Mouse (Mus musculus): ENCODE results near the gene Psma1.

The Psma1 gene

GRCm38 (mm10) chr7:114276005-114276752, at the start of gene Psma1:
TSS of gene Psma1 (minus strand) at chr7:114276118.
- DNase-seq = peak; percentile 94

DNA sequence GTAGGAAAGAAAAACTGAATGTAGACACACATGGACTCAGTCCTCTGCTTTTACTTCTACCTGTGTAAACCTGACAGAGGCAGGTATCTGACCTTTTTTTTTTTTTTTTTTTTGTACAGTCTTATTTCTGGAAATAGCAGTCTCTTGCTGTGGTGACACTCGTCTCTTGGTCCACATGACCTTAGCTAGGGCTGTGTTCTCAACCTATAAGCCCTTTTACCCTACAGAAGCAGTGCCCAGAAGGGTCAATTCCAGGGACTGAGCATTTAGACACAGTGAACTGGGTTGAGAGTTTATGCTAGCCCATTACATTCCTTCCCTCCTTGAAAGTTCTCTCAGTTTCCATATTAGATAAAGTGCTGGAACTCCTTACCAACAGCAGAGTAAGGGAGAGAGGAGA, 47.6 kb upstream of the Psma1 start:
- no peak for DNase-seq

- no peak for DNase-seq
These were observed 46.9 kb upstream of the Psma1 start for GRCm38 (mm10) chr7:114322531-114323441.

- no peak for DNase-seq
These were observed 45.9 kb upstream of the Psma1 start for GRCm38 (mm10) chr7:114321694-114322372.

DNA sequence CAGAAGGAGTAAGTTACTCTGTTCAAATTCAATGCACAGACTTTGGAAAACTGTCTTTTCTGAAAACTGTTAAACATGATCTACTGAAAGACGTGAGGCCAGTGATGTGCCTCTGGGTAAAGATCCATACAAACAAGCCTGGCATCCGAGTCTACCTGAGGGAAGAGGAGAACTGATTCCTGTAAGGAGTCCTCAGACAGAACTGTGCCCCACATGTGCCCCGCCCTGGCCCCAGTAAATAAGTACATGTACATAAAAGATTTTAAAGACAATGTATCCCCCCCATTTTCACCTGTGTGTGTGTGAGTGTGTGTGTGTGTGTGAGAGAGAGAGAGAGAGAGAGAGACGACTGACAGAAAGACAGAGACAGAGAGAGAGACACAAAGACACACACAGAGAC, 42.0 kb upstream of the Psma1 start:
- DNase-seq = no peak

DNA sequence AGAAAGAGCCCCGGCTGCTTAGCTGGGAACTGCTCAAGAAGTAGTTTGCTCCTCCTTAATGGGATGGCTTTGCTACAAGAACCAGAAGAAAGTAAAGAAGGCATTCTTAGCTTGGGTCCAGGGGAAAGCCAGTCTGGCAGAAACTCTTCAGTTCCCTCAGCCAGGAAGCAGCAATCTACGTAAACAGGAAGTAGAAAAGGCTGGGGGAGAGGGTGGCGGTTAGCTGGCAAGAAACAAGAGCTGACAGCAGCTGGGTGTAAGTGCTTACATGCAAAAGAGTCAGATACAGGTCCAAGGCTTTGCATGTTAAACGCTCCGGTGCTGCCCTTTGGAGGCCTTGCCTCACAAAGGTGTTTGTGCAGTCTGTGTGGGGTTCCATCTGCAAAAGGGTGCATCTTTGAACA, 41.5 kb upstream of the Psma1 start:
- DNase-seq = no peak

DNA sequence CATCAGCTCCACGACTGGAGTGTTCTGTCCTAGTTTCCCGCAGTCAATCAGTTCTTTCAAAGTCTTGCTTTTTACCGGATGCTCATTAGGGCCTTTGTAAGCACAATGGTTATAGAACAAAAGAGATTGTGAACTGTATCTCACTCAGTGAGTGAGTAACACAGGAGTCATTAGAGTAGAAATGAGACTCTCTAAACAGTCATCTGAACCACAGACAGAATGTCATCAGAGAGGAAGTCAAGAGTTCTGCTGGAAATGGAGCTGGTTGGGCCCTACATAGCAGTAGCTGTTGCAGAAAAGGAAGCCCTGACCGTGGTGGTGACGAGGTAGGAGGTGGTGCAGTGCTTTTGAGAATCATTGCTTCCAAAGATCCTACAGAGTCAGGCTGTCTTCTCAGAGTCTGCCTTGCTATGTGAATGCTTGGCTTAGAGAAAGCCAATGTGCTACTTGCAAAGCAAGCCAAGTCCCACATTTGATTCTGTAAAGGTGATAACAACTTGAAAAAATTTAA, 40.5 kb upstream of the Psma1 start:
- no peak for DNase-seq

- peak; percentile 17 for DNase-seq
These were observed 35.3 kb upstream of the Psma1 start for GRCm38 (mm10) chr7:114311209-114311608.

DNA sequence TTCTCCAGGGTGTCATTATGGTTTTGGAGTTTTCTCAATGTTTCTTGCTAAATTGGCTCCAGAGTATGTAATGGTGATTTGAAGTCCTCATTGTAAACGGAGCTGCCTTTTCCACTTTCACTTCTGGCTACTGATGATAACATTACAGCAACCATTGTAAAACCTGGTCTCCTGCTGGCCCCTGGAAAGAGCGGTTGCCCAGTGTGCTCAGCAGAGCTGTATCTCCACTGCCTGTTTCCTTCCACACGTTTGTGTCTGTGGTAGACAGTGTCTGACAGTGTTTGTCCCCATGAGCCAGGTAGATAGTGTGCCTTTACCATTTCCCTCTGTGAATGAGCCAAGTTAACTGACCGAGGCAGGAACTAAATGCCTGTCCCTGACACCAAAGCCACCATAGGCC, 33.1 kb upstream of the Psma1 start:
- DNase-seq = no peak

DNA sequence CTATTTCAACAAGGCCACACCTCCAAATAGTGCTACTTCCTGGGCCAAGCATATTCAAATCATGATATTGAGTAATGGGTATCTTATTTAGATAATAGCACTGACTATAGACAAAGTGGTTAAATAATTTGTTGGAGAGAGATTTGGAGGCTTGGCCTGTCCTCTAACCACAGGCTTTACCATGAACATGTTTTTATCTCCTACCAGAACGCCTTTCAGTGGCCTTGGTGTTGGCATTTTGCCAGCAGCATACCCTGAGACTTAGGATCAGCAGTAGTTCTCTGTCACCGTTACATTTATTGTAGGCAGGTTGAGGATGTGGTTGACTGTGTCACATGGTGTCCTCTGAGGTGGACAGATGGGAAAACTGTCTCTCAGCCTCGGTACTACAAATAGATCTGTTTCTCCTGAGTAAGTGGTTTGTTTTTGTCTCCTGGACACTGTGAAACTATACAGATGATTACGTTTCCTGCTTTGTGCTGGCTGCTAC, 25.4 kb upstream of the Psma1 start:
- no peak for DNase-seq

DNA sequence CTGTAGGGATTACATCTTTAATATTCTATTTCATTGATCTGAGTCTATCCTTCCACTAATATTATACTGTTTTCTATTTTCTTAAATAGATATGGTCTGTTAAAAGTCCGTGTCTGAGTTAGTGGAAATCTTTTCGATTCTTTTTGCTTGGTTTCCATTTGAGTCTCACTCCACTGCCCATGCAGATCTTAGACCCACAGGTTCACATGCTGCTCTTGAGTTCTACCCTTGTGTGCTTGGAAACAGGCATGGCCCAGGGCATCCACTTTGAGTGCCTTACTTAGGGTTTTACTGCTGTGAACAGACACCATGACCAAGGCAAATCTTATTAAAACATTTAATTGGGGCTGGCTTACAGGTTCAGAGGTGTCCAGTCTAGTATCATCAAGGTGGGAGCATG, 24.9 kb upstream of the Psma1 start:
- no peak for DNase-seq

DNA sequence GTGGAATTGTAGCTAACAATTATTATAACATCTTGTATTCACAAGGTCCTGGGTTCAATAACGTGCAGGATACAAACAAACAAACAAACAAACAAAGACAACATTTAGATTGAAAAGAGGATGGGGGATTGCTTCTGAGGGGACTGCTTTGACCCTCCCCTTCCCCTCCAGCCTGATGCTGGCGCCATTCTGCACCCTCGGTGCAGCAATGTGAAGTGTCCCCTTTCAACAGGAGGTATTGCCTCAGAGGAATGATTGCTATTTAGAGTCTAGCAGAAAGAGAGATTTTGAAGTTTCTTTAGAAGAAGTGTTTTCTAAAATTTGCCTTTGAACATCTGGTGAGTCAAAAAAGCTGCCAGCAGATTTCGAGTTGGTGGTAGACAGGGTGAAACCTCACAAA, 23.3 kb upstream of the Psma1 start:
- no peak for DNase-seq

GRCm38 (mm10) chr7:114294698-114295097, 18.8 kb upstream of the Psma1 start:
- no peak for DNase-seq

GRCm38 (mm10) chr7:114293903-114294302, 18.0 kb upstream of the Psma1 start:
- DNase-seq = no peak

DNA sequence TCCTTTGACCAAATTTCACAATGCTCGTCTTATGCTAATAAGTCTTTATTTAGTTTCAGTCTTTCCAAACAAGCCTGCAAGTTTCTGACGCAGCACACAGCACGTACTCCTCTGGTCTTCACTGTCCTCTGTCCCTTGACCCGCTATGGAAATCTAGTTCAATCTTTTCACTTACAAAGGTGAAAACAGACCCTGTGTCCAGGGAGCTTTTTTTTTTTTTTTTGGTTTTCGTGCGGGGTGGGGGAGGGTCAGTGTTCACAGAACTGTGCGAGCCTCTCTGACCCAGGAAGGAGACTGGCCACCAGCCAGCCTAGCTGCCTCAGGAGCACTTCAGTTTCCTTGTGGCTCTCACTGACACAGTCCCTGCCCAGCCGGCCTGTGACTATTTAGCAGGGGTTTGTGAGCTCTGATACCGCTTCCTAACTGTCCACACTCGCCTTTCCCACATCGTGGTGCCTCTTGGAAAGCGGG, 16.6 kb upstream of the Psma1 start:
- peak; percentile 60 for DNase-seq

DNA sequence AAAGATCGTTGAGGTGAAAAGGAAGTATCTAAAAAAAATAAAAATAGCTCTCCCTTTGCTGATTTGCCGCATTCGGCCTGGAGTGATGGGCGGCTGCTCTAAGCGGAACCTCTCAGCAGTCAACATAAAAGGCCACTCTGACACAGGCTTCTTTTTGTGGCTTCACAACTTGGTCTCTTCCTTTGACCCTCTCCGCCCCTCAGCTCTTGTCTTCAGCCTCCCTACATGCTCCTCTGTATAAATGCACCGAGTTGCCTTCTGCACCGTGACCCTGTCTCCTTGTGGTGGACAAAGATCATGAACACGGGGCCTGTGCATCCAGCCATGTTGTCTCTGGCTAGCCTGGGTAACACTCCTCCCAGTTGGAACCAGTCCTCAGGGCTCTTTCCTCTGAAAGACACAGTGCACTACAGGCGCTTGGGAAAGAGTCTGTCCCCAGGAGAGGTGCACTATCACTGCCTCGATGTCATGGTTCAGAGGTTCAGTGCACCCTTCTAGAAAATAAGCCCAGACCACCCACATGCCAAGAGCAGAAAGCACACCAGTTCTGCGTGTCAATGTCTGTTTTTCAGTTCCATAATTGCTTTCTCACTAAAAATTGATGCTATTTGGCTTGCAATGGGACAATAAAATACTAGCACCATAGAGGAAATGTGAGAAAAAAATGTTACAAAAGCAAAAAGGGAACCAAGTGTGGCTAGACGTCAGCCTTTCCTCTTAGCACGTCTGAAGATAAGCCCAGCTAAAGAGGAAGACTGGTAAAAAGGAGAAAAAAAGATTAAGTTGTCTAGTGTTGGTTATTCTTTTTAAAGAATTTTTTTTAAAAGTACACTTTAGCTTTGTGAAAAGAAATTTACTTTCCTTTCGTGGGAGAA, 15.8 kb upstream of the Psma1 start:
- DNase-seq = no peak

- no peak for DNase-seq
These were observed 14.2 kb upstream of the Psma1 start for GRCm38 (mm10) chr7:114290078-114290506.

DNA sequence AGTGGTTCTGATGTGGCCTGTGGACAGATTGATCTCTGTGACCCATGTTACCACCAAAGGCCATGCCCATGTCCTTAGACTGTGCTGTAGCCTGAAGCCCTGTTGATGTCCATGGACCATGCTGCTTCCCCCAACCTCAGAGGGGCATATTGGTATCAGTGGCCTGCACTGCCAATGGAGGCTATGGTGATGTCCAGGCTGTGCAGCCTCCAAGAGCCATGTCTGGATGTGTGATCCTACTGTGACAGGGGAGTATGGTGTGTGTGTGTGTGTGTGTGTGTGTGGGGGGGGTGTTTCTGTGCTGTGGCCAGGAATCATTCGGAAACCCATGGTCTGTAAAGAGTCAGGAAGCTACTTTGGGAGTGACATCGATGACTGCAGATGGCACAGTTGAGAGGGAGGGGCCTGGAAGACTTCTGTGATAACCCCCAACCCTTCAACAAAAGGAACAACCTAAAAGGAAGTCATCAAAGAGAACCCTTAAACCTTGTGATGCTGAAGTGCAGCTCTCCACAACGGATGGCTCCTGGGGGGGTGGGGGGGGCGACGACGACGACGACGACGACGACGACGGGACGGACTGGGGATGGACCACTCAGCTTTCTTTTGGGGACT, 8.5 kb upstream of the Psma1 start:
- DNase-seq = no peak

- DNase-seq = no peak
These were observed 7.1 kb upstream of the Psma1 start for GRCm38 (mm10) chr7:114283006-114283405.

- DNase-seq = no peak
These were observed 5.8 kb upstream of the Psma1 start for GRCm38 (mm10) chr7:114281671-114282070.

DNA sequence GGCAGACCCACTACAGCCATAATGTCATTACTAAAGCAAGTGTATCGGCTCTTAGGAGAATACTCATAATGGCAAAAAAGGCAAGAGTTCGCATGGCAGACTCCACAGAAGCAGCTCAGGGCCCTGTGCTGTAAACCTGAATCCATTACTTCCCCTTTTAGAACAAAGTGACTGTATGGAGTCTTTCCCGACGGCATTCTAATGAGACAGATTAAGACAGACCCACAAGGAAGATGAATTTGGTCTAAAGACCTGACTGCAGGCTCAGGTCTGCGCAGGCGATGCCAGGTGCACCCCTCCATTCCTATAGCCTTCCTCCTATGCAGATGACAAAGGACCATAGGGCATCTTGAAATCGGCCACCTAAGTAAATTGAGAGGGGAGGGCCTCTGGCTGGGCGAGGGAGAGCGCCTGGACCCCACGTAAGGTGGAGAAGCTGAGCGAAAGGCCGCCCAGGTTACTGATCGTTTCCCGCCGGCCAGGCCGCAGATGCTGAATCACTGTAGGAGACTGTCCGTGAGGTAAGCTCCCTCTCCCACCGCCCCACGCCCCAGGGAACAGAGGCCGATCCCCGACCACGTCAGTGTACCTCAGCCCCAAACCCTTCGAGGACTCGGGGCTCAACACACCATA, 430 bp downstream of the Psma1 start:
- DNase-seq = no peak
